Mouse (Mus musculus) C2C12 (cell line): ENCODE results near the gene Klhl8. TPM values are rescaled to one million over a fixed set of nuclear protein-coding genes. Genes with fewer than 3 reads are reported as not detected.

Experiments used
- H3K27me3 ChIP-seq: one replicate; pipeline ENCODE4 v1.6.1; 2011; ENCODE audit not compliant: control insufficient read depth, insufficient read depth, insufficient read length
- H3K36me3 ChIP-seq: one replicate; pipeline ENCODE4 v1.6.1; 2011; ENCODE audit not compliant: control insufficient read depth, insufficient read depth
- H3K4me3 ChIP-seq: one replicate; pipeline ENCODE4 v1.5.1; 2011; ENCODE audit warnings: mild to moderate bottlenecking, control low read depth; ENCODE audit not compliant: poor library complexity, insufficient read depth, severe bottlenecking
- H3K79me2 ChIP-seq: one replicate; pipeline ENCODE4 v1.6.1; 2011; ENCODE audit not compliant: control insufficient read depth, insufficient read depth
- H3K79me3 ChIP-seq: one replicate; pipeline ENCODE4 v1.6.1; 2011; ENCODE audit warnings: low read depth, control low read depth
- H3ac ChIP-seq: one replicate; pipeline ENCODE3; 2011; ENCODE audit warnings: low read depth; ENCODE audit not compliant: control insufficient read depth, insufficient read length
- CEBPB ChIP-seq: IDR thresholded peaks from one replicate; pipeline ENCODE4 v1.6.1; 2011; ENCODE audit warnings: low read depth, mild to moderate bottlenecking, control low read depth, moderate library complexity
- CTCF ChIP-seq: IDR thresholded peaks from one replicate; pipeline ENCODE4 v1.5.1; 2011; ENCODE audit not compliant: control insufficient read depth, insufficient read depth, insufficient read length
- FOSL1 ChIP-seq: IDR thresholded peaks from one replicate; pipeline ENCODE4 v1.8.0; 2011; ENCODE audit warnings: mild to moderate bottlenecking, low read length; ENCODE audit not compliant: poor library complexity, insufficient read depth, severe bottlenecking
- MAX ChIP-seq: IDR thresholded peaks from one replicate; pipeline ENCODE4 v1.6.1; 2011; ENCODE audit warnings: mild to moderate bottlenecking, control low read depth
- MYOD1 ChIP-seq: IDR thresholded peaks from one replicate; pipeline ENCODE4 v1.6.1; 2011; ENCODE audit warnings: low read depth; ENCODE audit not compliant: control insufficient read depth, insufficient read length
- MYOG ChIP-seq: IDR thresholded peaks from one replicate; pipeline ENCODE4 v1.6.1; 2011; ENCODE audit not compliant: control insufficient read depth, insufficient read length; ENCODE audit errors: extremely low read depth
- USF1 ChIP-seq: IDR thresholded peaks from one replicate; pipeline ENCODE4 v1.6.1; 2011; ENCODE audit warnings: low read depth, mild to moderate bottlenecking, control low read depth, moderate library complexity
- polyA plus RNA-seq: library from polyadenylated mRNA; unstranded; fragments of >200 nt; fragmentation: generic; extraction: Trizol; gene quantifications from one replicate; pipeline ENCODE4 v1.2.1, GENCODE M21; 2012; ENCODE audit warnings: missing spikeins

Klhl8 gene
- polyA plus RNA-seq, 1 experiment, result 1.1 TPM

GRCm38 (mm10) chr5:103928196-103928550 lies 17.1 kb upstream of the Klhl8 start:
- Histone ChIP-seq H3K36me3 (no peaks in the 10 kb centered on the region), H3ac (no peak overlapping the region), H3K79me3 (no peaks in the 10 kb centered on the region), H3K27me3 (no peaks in the 10 kb centered on the region), H3K4me3 (no peak overlapping the region), H3K79me2 (no peaks in the 10 kb centered on the region)
- TF ChIP-seq CEBPB, result no peak
- TF ChIP-seq USF1, result no peak
- TF ChIP-seq MYOG, result no peak
- no peak for TF ChIP-seq CTCF
- no peak for TF ChIP-seq FOSL1
- no peak for TF ChIP-seq MYOD1
- TF ChIP-seq MAX, result no peak

- peak; percentile 25 for TF ChIP-seq CTCF
- TF ChIP-seq USF1, result no peak
- H3ac ChIP-seq, result no peak overlapping the region
- no peaks in the 10 kb centered on the region for H3K27me3 ChIP-seq
- H3K4me3 ChIP-seq, result no peak overlapping the region
- no peaks in the 10 kb centered on the region for H3K79me3 ChIP-seq
- no peaks in the 10 kb centered on the region for H3K36me3 ChIP-seq
- H3K79me2 ChIP-seq, result no peaks in the 10 kb centered on the region
Observed at GRCm38 (mm10) chr5:103927429-103928195, 16.6 kb upstream of the Klhl8 start.

- no peak overlapping the region for H3ac ChIP-seq
- TF ChIP-seq MAX (no peak), MYOG (no peak), CEBPB (no peak), FOSL1 (no peak), MYOD1 (no peak), CTCF (no peak), USF1 (no peak)
- H3K36me3 ChIP-seq, result no peaks in the 10 kb centered on the region
- no peaks in the 10 kb centered on the region for H3K79me2 ChIP-seq
- H3K4me3 ChIP-seq, result no peak overlapping the region
- no peaks in the 10 kb centered on the region for H3K79me3 ChIP-seq
- no peaks in the 10 kb centered on the region for H3K27me3 ChIP-seq
Observed at GRCm38 (mm10) chr5:103926398-103926797, 15.3 kb upstream of the Klhl8 start.

DNA sequence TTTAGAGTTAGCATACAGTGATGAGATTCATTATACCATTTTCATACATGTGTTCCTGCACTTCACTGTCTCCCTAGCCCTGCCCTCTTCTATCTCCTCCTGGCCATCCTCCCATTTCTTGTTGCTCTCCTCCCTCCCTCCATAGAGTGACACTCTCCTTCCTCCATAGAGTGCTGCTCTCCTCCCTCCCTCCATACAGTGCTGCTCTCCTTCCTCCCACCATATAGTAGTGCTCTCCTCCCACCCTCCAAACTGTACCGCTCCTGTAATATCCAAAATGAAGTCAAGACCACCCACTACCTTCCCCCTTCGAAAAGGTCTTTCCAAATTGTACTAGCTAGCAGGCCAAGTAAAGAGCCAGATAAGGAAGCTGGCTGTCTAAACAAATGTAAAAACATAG lies 12.7 kb upstream of the Klhl8 start:
- no peaks in the 10 kb centered on the region for H3K79me2 ChIP-seq
- H3K36me3 ChIP-seq, result no peaks in the 10 kb centered on the region
- no peak overlapping the region for H3K4me3 ChIP-seq
- no peak for TF ChIP-seq CEBPB
- no peak for TF ChIP-seq MAX
- no peak for TF ChIP-seq CTCF
- no peak for TF ChIP-seq MYOG
- TF ChIP-seq USF1, result no peak
- TF ChIP-seq MYOD1, result no peak
- TF ChIP-seq FOSL1, result no peak
- H3K79me3 ChIP-seq, result no peaks in the 10 kb centered on the region
- no peaks in the 10 kb centered on the region for H3K27me3 ChIP-seq
- H3ac ChIP-seq, result no peak overlapping the region

DNA sequence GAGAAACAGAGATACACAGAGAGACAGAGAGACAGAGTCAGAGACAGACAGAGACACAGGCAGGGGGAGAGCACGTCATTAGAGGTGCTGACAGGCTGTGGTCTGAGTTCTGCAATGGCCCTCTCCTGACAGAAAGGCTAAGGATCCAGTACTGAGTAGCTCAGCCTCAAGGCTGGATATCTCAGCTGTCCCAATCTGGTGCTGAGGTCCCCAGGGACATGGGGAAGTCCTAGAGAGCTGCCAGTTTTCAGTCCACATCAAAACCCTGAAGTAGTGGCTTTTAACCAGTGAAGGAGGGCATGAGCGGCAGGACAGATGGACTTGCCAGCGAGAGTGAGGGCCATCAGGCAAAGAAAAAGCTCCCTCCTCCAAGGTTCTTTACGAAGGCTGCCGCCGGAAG lies 12.0 kb upstream of the Klhl8 start:
- Histone ChIP-seq H3K4me3 (no peak overlapping the region), H3K36me3 (no peaks in the 10 kb centered on the region), H3K79me3 (no peaks in the 10 kb centered on the region), H3K79me2 (no peaks in the 10 kb centered on the region), H3ac (no peak overlapping the region), H3K27me3 (no peaks in the 10 kb centered on the region)
- TF ChIP-seq MAX (no peak), USF1 (no peak), MYOG (no peak), MYOD1 (no peak), FOSL1 (no peak)

DNA sequence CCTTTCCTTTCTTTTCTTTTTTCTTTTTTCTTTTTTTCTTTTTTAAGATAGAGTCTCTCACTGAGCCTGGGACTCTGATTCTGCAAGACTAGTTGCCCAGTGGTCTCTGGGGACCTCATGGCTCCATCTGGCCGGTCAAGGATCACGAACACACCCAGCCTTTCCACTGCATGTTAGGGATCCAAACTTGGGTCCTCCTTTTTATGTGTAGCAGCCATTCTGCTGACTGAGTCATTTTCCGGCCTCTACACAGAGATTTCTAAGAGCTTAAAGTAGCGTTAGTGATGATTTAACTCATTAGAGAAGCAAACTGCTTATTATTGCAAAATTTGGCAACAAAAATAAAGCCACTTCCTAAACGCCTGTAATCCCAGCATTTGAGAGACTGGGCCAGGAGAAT lies 11.4 kb upstream of the Klhl8 start:
- H3K27me3 ChIP-seq, result peaks cover 6% of the 10 kb centered on the region
- H3ac ChIP-seq, result no peak overlapping the region
- H3K36me3 ChIP-seq, result no peaks in the 10 kb centered on the region
- no peaks in the 10 kb centered on the region for H3K79me2 ChIP-seq
- no peak overlapping the region for H3K4me3 ChIP-seq
- no peaks in the 10 kb centered on the region for H3K79me3 ChIP-seq
- TF ChIP-seq CEBPB, result no peak
- no peak for TF ChIP-seq MAX
- no peak for TF ChIP-seq FOSL1
- TF ChIP-seq USF1, result no peak
- no peak for TF ChIP-seq MYOG
- no peak for TF ChIP-seq MYOD1
- no peak for TF ChIP-seq CTCF
